Mouse (Mus musculus): ENCODE results near the gene Heph.
"Not testable (repeated sequence)": the region's sequence is repeated elsewhere in the genome, so short reads cannot be mapped to it uniquely, and the experiment has no call there.

Heph gene

DNA sequence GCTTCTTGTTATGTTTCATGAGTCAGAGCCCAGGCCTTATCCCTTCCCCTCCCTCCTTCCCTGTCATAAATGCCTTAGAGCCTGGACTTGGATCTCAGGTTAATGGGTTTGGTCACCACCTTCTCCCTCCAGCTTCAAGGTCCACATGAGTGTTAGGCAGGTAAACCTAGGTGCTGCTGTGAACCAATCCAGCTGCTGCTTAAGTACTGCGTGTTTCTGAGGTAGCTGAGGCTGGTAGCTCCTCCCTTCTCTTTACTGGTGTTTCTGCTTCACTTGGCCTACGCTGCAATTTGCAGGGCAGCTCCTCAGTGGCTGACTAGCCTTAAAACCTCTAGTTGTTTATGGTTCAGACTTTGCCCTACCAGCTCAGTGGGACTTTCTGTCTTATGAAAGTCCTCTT is at the start of gene Heph:
TSS of gene Heph (plus strand) at position 211 of the 400 bp plus-strand sequence.
- no peak for DNase-seq (ENCODE audit: low spot score in 2 of 2)

DNA sequence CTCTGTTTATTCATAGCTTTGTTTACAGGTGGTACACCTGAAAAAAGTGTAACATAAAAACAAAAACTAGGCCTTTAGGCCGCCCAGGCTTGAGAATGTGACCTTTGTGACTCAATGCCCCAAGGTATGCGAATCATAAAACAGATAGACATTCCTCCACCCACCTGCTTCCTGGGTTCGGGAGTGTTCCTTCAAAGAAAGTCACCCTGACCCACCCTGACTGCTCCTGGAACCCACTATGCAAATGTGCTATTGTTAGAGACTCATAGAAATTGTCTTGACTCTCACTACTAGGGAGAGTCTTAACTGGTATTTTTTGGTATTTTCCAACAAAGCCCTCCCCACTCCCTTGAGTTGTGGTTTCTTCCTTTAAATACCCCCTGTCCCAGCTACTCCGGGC is 39.8 kb upstream of the Heph start:
- DNase-seq (ENCODE audit: low spot score in 2 of 2) = not testable (repeated sequence)

- no peak for DNase-seq (ENCODE audit: low spot score in 2 of 2)
Observed at GRCm38 (mm10) chrX:96416970-96417369, 38.2 kb upstream of the Heph start.

DNA sequence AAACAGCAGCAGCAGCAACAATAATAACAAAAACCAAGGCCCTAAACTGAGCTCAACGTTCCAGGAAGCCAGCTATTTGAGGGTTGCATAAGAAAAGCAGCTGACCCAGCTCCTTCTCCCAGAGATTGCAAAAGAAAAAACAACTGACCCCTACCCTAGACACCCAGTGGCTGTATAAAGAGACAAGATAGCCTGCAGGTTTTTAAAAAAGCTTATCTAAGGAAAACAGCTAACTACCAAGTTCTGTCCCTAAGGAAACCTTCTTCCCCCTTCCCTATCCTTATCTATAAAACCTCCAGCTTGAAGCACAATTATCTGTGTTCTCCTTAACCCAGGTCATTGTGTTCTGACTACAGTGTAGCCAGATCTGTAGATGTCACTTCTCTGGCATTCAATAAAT is 37.4 kb upstream of the Heph start:
- no peak for DNase-seq (ENCODE audit: low spot score in 2 of 2)

- DNase-seq (ENCODE audit: low spot score in 2 of 2) = no peak
Observed at GRCm38 (mm10) chrX:96419383-96419782, 35.8 kb upstream of the Heph start.

DNA sequence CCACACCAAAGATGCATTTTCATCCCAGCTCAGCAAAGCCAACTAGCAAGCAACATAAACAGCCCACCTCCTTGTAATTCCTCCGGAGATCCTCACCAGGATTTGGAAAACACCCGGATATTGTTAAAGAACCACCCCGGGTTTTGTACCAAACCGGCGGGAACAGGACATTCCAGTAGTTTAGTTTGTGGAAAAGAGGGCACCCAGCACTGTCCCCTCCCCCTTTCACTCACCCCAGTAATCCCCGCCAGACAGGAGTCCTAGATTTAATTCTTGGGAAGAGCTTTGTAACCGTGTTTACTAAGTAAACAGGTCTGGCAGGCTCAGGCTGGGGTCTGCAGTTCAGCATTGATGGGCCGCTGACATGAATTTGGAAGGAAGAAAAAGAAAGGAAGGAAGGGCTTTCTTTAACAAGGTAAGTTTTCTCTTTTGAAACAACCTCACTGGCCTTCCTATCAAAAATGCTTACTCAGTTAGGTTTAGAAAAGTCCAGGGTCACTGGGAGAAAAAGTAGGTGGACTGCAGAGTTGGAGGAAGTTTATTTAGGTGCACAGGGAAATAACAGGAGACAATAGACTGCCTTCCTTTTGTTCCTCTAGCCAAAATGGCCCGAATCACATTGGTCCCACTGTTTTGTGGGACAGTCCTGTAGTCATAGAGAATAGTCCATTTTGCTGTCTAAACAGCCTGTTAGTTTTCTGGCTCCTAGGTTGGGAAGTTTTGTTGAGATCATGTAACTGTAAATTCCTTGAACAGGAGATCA is 1.2 kb downstream of the Heph start, which contains the start of gene Hsf3:
TSS of gene Hsf3 (minus strand) at position 94 of the 763 bp plus-strand sequence.
- DNase-seq (ENCODE audit: low spot score in 2 of 2) = no peak

GRCm38 (mm10) chrX:96501580-96501979 is 46.4 kb downstream of the Heph start:
- no peak for DNase-seq (ENCODE audit: low spot score in 2 of 2)

Measured in spleen, postnatal 4 days (tissue).